Mouse (Mus musculus) retina, postnatal 7 days (tissue): ENCODE data around the gene Uba1y.
A peak's percentile ranks its signal among the peaks of the same experiment; 100 is the strongest.
"Not testable (repeated sequence)": the region's sequence is repeated elsewhere in the genome, so short reads cannot be mapped to it uniquely, and the experiment has no call there.

Experiments
- DNase-seq: peaks from one replicate; pipeline ENCODE4 v3.0.0-alpha.2; 2012; ENCODE audit warnings: low read depth, low spot score

Uba1y gene

GRCm38 (mm10) chrY:818396-818795 lies at the start of gene Uba1y:
Gene Uba1y (plus strand): TSS chrY:818649.
- DNase-seq, result no peak

DNA sequence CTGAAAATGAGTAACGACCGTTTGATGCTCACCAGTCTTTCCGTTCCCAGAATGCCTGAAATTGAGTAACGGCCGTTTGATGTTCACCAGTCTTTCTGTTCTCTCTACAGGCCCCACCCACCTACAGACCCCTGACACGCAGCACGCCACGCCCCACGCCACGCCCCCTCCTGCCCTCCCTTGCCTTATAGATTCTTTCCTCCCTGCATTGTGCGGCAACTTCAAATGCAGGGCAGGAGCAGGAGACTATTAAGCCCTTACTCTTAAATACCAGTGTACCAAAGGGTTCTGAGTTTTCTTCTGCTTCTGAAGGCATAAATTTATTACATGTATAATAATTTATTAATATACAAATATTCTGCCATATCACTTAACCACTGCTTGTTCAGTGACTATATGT lies 21.1 kb upstream of the Uba1y start, which contains the start of gene Zfy1:
TSS of gene Zfy1 (minus strand) at position 101 of the 400 bp plus-strand sequence.
- DNase-seq, result not testable (repeated sequence)

DNA sequence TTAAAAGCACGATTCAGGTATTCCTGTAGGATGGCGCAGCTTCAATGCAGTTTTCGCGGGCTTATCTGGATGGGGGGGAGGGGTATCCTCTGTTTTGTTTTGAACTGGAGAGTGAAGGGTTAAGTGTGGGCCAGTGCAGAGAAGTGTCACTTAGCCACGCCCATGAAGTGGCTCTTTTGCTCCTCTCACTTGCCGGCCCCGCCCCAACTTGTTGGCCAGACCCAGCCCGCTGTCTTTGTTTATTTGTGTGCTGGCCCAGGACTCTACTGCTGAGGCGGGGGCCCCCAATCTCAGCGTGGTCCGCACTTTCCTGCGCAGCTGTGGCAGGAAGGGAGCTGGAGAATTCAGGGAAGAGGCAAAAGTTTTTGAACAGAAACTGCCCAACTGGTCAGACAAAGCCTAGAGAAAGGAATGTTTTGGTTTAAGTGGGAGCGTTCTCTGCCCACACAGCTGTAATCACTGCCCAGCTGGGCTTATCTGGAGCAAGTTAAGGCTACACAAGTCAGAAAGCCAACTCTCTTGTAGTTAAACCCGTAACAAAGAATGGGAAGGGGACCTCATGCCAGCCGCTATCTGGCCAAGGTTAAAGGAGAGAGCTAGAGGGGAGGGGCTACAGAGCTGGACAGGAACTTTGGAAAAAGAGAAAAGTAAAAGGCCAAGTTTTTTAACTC lies 9.3 kb upstream of the Uba1y start:
- DNase-seq, result no peak

- no peak for DNase-seq
Observed at GRCm38 (mm10) chrY:872404-872803, 54.0 kb downstream of the Uba1y start.

DNA sequence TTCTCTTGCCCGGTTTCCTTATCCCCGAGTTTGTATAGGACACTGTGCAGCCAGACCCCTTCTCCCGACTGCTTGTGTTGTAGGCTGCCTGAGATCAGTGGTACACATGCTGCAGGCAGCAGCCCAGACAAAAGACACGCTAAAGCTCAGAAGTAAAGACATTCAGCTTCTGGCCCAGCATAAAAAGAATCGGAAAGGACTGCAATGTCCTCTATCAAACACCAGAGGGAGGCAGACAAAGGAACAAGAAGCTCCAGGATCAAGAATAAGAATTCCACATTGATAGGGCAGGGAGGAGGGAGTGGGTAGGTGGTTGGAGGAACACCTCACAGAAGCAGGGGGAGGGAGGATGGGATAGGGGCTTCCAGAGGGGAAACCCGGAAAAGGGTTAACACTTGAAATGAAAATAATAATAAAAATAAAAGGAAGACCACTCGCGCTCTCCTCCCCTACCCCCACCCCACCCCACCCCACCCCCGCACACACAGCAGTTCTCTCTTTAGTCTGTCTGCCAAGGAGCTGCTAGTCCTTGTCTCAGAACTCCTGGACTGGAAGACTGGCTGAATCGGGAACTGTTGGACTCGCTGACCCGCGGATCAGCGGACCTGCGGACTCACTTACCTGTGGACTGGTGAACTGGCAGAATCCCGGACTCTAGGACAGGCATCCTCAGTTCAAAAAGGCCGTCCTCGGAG lies 54.6 kb downstream of the Uba1y start:
- DNase-seq, result peak; percentile 4
